Mouse (Mus musculus) embryonic facial prominence, embryonic 12.5 days (tissue): Measurements from ENCODE around the gene Usp27x. TPM values are rescaled to one million over a fixed set of nuclear protein-coding genes. Genes with fewer than 3 reads are reported as not detected.

Source experiments
- ATAC-seq: fragments of 200-750 bp; cut with Nextera tagmentation; 2 replicates; pipeline ENCODE4 v1.8.0; 2017; ENCODE audit not compliant: insufficient number of reproducible peaks, insufficient read depth, low FRiP score, low TSS enrichment
- H3K27ac ChIP-seq: fragments of 300-500 bp; sonication (generic); 2 replicates; pipeline ENCODE4 v1.5.1; 2016; ENCODE audit warnings: mild to moderate bottlenecking
- H3K27me3 ChIP-seq: fragments of 300-500 bp; sonication (generic); 2 replicates; pipeline ENCODE4 v1.6.1; 2016; ENCODE audit warnings: mild to moderate bottlenecking, moderate library complexity
- H3K36me3 ChIP-seq: fragments of 300-500 bp; sonication (generic); 2 replicates; pipeline ENCODE4 v1.6.1; 2016; ENCODE audit warnings: mild to moderate bottlenecking
- H3K4me1 ChIP-seq: fragments of 300-500 bp; sonication (generic); 2 replicates; pipeline ENCODE4 v1.6.1; 2016
- H3K4me2 ChIP-seq: fragments of 300-500 bp; sonication (generic); replicated peaks from 2 replicates; pipeline ENCODE4 v1.6.1; 2016; ENCODE audit warnings: mild to moderate bottlenecking, moderate library complexity
- H3K4me3 ChIP-seq: fragments of 300-500 bp; sonication (generic); 2 replicates; pipeline ENCODE4 v1.5.1; 2016; ENCODE audit warnings: mild to moderate bottlenecking
- H3K9ac ChIP-seq: fragments of 300-500 bp; sonication (generic); 2 replicates; pipeline ENCODE4 v1.6.1; 2016; ENCODE audit warnings: mild to moderate bottlenecking, moderate library complexity
- H3K9me3 ChIP-seq: fragments of 300-500 bp; sonication (generic); 2 replicates; pipeline ENCODE4 v1.6.1; 2016; ENCODE audit warnings: mild to moderate bottlenecking, moderate library complexity
- WGBS: fragments of 180-500 bp; shearing (Covaris S2); methylation state at CpG from one replicate; pipeline ENCODE4 v1.1.7; 2016; 5-methylcytosine and 5-hydroxymethylcytosine counted together
- polyA plus RNA-seq: library from polyadenylated mRNA; unstranded; fragments of >200 nt; fragmentation: Nextera tagmentation; extraction: Ambion mirVana; gene quantifications from 2 replicates; pipeline ENCODE4 v1.2.1, GENCODE M21; 2016

The Usp27x gene
- polyA plus RNA-seq, result 2.2 and 2.4 TPM in 2 replicates

DNA sequence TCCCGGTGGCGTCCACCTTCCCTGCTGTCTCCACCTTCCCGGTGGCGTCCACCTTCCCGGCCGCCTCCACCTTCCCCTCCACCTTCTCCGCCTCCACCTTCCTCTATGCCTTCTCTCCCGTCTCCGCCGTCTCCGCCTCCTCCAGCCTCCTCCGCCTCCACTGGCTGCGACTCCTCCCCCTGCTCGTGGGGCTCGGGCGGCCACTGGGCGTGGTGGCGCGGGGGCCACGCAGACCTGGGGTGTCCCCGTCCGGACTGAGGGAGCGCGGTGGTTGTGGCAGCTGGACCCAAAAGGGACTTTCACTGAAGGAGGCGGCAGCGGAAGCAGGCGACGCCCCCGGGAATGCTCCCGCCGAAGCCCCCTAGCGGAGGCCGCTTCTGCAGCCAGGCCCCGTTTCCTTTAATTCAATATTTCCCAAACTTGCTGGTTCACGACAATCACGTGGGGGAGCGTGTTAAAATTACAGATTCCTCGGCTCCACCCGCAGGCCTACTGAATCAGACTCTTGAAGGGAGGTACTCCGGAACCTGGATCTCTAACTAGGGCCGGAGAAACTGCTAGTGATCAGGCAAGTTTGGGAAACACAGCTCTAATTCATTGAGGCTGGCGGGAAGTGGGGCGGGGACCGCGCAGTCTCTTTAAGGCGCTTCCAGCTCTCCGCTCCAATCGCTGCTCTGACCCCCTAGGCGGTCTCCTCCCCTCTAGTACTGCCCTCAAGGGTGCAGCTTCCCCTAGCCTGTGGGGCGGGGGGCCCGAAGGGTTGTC is at the start of gene Usp27x:
Usp27x (minus strand) TSS at position 115 of the 765 bp plus-strand sequence.
- Histone ChIP-seq H3K4me1 (no peaks in the 10 kb centered on the region), H3K9me3 (no peaks in the 10 kb centered on the region), H3K4me2 (peak within 1 kb of the TSS; percentile 69), H3K27ac (peak within 1 kb of the TSS; percentile 93), H3K27me3 (no peaks in the 10 kb centered on the region), H3K4me3 (peak within 1 kb of the TSS; percentile 51), H3K36me3 (no peaks in the 10 kb centered on the region), H3K9ac (peak within 1 kb of the TSS; percentile 66)
- ATAC-seq, result peak; percentile 90
- 14% methylated on average over 51 of the region's 51 CpGs for WGBS

DNA sequence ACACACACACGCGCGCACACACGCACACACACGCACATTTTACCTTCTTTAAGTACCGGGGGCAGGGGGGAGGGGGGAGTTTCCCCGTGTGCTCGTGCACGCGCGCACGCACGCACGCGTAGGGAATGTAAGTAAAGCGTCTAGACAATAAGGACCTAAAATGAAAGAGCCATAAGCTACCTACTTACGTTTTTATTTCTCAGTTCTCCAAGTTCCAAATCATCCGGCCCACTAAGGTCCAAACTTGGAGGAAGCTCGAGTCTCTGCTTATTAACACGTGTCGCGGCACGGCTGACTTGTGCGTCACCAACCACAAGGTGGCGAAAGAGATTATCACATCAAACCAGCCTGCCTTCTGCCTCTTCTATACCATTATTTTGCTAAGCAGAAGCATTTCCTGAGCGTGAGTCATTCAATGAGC is 47.1 kb upstream of the Usp27x start:
- 22% methylated on average over 26 of the region's 26 CpGs for WGBS
- no peaks in the 10 kb centered on the region for H3K4me1 ChIP-seq
- no peaks in the 10 kb centered on the region for H3K36me3 ChIP-seq
- peak overlapping the region; percentile 12; the same call in 1 of the 2 replicates for H3K9ac ChIP-seq
- ATAC-seq, result 0 out of 2 replicates have a peak, but pooled peaks have one; percentile 10
- H3K4me3 ChIP-seq, result peak overlapping the region; percentile 44
- no peaks in the 10 kb centered on the region for H3K27me3 ChIP-seq
- H3K9me3 ChIP-seq, result no peaks in the 10 kb centered on the region
- no peak overlapping the region for H3K27ac ChIP-seq
- H3K4me2 ChIP-seq, result peak overlapping the region; percentile 50

DNA sequence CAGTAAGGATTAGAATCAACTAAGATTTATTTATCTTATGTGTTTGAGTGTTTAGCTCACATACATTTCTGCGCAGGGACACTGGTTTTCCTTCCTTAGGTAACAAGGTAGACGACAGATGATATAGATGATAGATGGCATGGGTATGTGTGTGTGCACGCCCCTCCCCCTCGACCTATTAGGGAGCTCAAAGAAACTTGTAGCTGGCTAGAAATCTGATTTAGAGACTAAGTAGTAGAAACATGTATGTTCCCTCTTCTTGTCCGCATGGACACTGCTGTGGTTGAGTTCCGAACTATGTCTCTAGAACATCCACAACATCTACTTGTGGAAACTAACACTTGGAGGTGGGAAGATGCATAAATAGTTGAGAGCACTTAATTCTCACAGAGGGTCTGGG is 46.5 kb upstream of the Usp27x start:
- ATAC-seq, result no peak
- Histone ChIP-seq H3K4me3 (peak overlapping the region; percentile 44), H3K4me2 (peak overlapping the region; percentile 50), H3K9ac (peak overlapping the region; percentile 12; the same call in 1 of the 2 replicates), H3K27me3 (no peaks in the 10 kb centered on the region), H3K9me3 (no peaks in the 10 kb centered on the region), H3K36me3 (no peaks in the 10 kb centered on the region), H3K4me1 (no peaks in the 10 kb centered on the region), H3K27ac (no peak overlapping the region)
- 66% methylated on average over 6 of the region's 6 CpGs for WGBS

DNA sequence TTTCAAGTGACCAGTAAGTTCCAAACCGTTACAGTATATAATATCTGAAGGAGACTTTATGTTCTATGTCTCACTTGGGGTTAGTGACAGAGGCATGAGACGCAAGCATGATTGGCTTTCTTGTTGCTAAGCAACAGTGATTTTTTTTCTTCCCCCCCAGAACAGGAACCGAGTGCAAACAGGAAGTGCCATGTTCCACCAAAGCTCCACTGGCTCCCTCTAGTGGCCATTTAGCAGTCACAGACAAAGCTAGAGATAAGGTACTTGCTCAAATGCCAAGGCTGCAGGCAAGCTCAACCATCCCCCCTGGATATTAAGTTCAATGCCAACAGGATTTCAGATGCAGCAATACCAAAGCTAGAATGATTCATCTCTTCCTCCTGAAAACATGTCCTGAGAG is 45.4 kb upstream of the Usp27x start:
- Histone ChIP-seq H3K4me1 (no peaks in the 10 kb centered on the region), H3K27ac (no peak overlapping the region), H3K4me3 (no peak overlapping the region), H3K4me2 (no peak overlapping the region), H3K9me3 (no peaks in the 10 kb centered on the region), H3K27me3 (no peaks in the 10 kb centered on the region), H3K9ac (no peak overlapping the region), H3K36me3 (no peaks in the 10 kb centered on the region)
- no peak for ATAC-seq
- 37% methylated on average over 3 of the region's 3 CpGs for WGBS

DNA sequence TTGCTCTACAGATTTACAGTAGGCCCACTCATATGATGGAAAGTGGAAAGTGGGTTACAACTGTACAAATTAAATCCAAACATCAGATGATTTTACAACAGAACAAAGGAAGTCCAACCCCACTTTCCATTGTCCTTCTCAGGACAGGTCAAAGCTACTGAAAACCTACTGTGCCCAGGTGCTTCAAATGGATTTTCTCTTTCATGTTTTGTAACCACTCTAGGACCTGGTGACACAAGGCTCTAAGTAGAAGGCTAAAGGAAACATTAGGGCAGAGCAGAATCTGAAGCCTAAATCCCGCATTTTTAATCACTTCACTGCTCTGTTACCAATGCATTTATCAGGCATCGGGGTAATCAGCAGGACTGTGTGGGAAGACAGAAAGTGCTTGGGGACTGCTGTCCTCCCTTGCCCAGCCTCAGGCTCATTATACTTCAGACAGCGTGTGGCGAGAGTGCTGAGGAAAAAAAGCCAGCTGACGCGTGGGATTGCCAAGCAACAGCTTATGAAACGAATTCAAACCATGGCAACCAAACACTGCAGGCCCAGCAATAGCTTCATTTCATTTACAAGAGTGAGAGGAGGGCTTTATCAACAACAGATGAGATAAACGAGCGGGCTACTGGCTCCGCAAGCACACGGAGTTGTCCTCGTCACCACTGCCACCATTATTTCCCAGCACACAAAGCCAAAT is 40.7 kb upstream of the Usp27x start:
- H3K4me1 ChIP-seq, result no peaks in the 10 kb centered on the region
- no peaks in the 10 kb centered on the region for H3K9me3 ChIP-seq
- H3K36me3 ChIP-seq, result no peaks in the 10 kb centered on the region
- ATAC-seq, result no peak
- no peak overlapping the region for H3K4me3 ChIP-seq
- H3K9ac ChIP-seq, result no peak overlapping the region
- no peak overlapping the region for H3K4me2 ChIP-seq
- no peaks in the 10 kb centered on the region for H3K27me3 ChIP-seq
- WGBS, result 68% methylated on average over 12 of the region's 12 CpGs
- no peak overlapping the region for H3K27ac ChIP-seq

DNA sequence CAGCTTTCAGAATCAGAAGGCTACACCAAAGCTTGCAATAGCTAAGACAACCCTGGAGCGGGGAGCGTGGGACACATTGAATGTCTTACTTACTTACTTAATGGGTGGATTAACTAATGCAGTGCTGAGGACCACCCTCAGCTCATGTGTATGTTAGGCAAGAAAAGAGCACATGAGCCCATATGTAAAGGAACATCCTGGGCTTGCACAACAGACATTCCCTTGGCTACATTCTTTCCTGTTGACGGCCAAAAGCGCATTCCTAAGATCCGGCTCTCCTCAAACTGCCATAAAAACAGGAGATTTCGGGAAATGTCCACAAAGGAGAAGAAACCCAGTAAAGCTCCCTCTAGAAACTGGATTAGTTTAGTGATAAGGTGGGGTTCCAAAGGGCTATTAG is 39.7 kb upstream of the Usp27x start:
- Histone ChIP-seq H3K4me3 (no peak overlapping the region), H3K9ac (no peak overlapping the region), H3K4me1 (no peaks in the 10 kb centered on the region), H3K9me3 (no peaks in the 10 kb centered on the region), H3K36me3 (no peaks in the 10 kb centered on the region), H3K4me2 (no peak overlapping the region), H3K27ac (no peak overlapping the region), H3K27me3 (no peaks in the 10 kb centered on the region)
- whole genome bisulfite sequencing, result 83% methylated on average over 6 of the region's 6 CpGs
- ATAC-seq, result no peak

DNA sequence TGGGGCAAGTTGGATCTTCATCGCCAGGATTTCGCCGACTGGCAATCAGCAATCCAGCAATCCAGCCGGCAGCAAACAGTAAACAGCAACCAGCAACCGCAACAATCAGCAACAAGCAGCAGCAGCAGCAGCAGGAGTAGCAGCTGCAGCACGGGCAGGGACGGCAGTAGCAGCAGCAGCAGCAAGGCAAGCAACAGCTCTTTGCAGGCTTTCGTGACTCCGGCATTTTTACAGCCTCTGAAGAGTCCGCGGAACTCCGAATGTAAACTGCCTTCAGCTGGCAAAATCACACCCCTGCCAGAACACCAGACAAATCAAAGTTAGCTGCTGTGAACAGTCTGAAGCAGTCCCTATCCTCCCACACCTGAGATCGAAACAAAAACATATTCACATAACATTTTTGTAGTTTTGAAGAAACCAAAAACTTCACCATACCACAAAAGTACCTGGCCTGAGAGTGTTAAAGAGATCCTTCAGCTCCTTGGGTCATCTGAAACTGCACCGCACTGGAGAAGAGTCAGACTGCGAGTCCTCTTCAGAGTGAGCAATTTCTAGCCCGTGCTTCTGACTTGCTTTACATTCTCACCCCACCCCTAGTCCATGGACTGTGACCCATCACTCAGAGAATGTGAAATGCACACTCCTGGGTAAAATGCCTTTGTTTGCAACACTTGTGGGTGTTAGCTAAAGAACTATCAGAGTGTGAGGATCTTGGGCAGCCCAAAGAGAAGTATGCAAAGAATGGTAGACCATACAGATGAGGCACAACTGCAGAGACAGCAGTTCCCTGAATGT is 36.8 kb upstream of the Usp27x start:
- no peak overlapping the region for H3K4me3 ChIP-seq
- no peaks in the 10 kb centered on the region for H3K27me3 ChIP-seq
- no peaks in the 10 kb centered on the region for H3K9me3 ChIP-seq
- H3K9ac ChIP-seq, result no peak overlapping the region
- H3K36me3 ChIP-seq, result no peaks in the 10 kb centered on the region
- no peak for ATAC-seq
- no peaks in the 10 kb centered on the region for H3K4me1 ChIP-seq
- WGBS, result 76% methylated on average over 16 of the region's 16 CpGs
- H3K27ac ChIP-seq, result no peak overlapping the region
- no peak overlapping the region for H3K4me2 ChIP-seq

DNA sequence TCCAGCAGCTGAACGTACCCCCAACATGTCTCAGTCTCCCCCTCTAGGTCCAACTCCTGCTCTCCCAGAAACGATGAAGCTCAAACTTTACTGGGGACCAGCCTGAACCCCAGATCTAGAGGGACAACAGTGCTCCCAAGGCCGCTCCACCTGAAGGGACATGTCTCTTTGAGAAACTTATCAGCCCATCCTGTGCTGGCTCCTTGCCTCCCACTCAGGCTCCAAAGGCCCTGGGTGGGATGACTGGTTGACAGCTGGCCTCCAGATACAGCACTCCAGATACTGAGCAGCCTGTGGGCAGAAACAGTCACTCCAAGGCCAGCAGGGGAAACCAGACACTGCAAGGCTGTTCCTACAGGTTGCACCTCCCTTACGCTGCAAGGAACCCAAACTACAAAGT is 956 bp upstream of the Usp27x start:
- 45% methylated on average over 4 of the region's 4 CpGs for WGBS
- H3K36me3 ChIP-seq, result no peaks in the 10 kb centered on the region
- peak overlapping the region; percentile 69 for H3K4me2 ChIP-seq
- H3K27ac ChIP-seq, result peak overlapping the region; percentile 93
- H3K4me1 ChIP-seq, result no peaks in the 10 kb centered on the region
- 0 out of 2 replicates have a peak overlapping the region, but pooled peaks have one; percentile 66 for H3K9ac ChIP-seq
- ATAC-seq, result no peak
- no peaks in the 10 kb centered on the region for H3K27me3 ChIP-seq
- H3K4me3 ChIP-seq, result peak overlapping the region; percentile 51
- H3K9me3 ChIP-seq, result no peaks in the 10 kb centered on the region

DNA sequence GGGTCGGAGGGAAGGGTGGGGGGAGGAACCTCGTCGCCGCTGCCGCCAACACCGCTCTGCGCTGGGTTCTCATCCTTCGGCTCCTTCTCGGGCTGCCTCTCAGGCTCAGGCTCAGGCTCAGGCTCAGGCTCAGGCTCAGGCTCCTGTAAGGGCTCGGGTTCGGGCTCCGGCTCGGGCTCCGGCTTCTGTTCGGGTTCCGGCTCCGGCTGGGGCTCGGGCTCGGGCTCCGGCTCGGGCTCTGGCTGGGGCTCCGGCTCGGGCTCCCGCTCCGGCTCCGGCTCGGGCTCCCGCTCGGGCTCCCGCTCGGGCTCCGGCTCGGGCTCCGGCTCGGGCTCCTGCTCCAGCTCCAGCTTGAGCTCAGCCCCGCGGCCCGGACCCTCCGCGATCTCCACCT is 311 bp downstream of the Usp27x start:
- H3K27ac ChIP-seq, result peak overlapping the region; percentile 93
- no peaks in the 10 kb centered on the region for H3K4me1 ChIP-seq
- H3K9ac ChIP-seq, result peak overlapping the region; percentile 66
- H3K4me2 ChIP-seq, result peak overlapping the region; percentile 69
- H3K27me3 ChIP-seq, result no peaks in the 10 kb centered on the region
- WGBS, result 17% methylated on average over 25 of the region's 40 CpGs
- no peaks in the 10 kb centered on the region for H3K36me3 ChIP-seq
- H3K4me3 ChIP-seq, result peak overlapping the region; percentile 51
- H3K9me3 ChIP-seq, result no peaks in the 10 kb centered on the region
- peak; percentile 77 for ATAC-seq

DNA sequence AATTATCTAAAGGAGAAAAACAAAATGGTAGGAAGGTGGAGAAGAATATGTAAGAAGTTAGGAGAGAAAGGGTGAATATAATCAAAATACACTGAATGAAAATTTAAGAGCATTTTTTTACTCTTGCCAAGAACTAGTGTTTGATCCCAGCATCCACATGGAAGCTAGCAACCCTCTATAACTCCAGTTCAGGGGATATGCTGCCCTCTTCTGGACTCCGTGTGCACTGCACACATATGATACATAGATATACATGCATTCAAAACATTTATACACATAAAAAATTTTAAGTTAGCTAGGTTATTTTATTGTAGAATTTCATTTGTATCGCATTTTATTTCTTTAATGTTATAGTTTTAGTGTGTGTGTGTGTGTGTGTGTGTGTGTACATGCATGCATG is 50.2 kb downstream of the Usp27x start:
- H3K4me3 ChIP-seq, result no peak overlapping the region
- ATAC-seq, result no peak

DNA sequence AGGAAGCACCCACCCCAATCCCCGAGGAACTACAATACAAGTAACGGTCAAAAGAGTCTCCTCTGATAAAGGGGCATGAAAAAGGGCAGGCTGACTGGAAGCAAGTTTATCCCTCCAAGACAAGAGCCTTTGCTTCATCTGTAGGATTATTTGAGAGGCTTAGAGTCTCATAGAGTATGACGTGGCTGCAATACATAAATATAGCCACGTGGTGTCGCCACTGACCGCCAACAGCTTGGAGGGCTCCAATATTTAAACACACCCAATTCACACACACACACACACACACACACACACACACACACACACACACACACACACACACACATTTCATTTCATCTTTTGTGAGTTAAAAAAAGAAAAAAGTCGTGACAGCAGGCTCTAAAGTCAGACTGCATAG is 53.3 kb downstream of the Usp27x start:
- no peaks in the 10 kb centered on the region for H3K27me3 ChIP-seq
- H3K9me3 ChIP-seq, result no peaks in the 10 kb centered on the region
- no peak overlapping the region for H3K4me2 ChIP-seq
- H3K4me1 ChIP-seq, result no peaks in the 10 kb centered on the region
- no peak overlapping the region for H3K9ac ChIP-seq
- no peaks in the 10 kb centered on the region for H3K36me3 ChIP-seq
- no peak overlapping the region for H3K4me3 ChIP-seq
- no peak overlapping the region for H3K27ac ChIP-seq
- ATAC-seq, result no peak
- 11% methylated on average over 7 of the region's 7 CpGs for WGBS

More for the DNA sequence above, 50.2 kb downstream of the Usp27x start:
- Histone ChIP-seq H3K9me3 (no peaks in the 10 kb centered on the region), H3K4me2 (no peak overlapping the region), H3K9ac (no peak overlapping the region), H3K36me3 (no peaks in the 10 kb centered on the region), H3K27ac (no peak overlapping the region), H3K27me3 (no peaks in the 10 kb centered on the region), H3K4me1 (no peaks in the 10 kb centered on the region)
- WGBS, result 42% methylated on average over 2 of the region's 2 CpGs
